Mouse (Mus musculus): Measurements from ENCODE around the gene D8Ertd738e.

Gene D8Ertd738e

GRCm38 (mm10) chr8:84249257-84250170, at the start of gene D8Ertd738e:
TSS of gene D8Ertd738e (minus strand) at chr8:84249719.
- DNase-seq (ENCODE audit: low spot score): peak; percentile 97

- no peak for DNase-seq (ENCODE audit: low spot score)
Measured at GRCm38 (mm10) chr8:84297029-84297785, 47.7 kb upstream of the D8Ertd738e start.

- peak; percentile 71 for DNase-seq (ENCODE audit: low spot score)
Measured at GRCm38 (mm10) chr8:84291688-84292087, 42.2 kb upstream of the D8Ertd738e start.

GRCm38 (mm10) chr8:84291086-84291485, 41.6 kb upstream of the D8Ertd738e start:
- no peak for DNase-seq (ENCODE audit: low spot score)

- DNase-seq (ENCODE audit: low spot score): peak; percentile 44
Measured at GRCm38 (mm10) chr8:84288892-84289291, 39.4 kb upstream of the D8Ertd738e start.

GRCm38 (mm10) chr8:84285665-84286064, 36.1 kb upstream of the D8Ertd738e start:
- DNase-seq (ENCODE audit: low spot score): peak; percentile 70

- peak; percentile 62 for DNase-seq (ENCODE audit: low spot score)
Measured at GRCm38 (mm10) chr8:84284608-84285063, 35.1 kb upstream of the D8Ertd738e start.

- no peak for DNase-seq (ENCODE audit: low spot score)
Measured at GRCm38 (mm10) chr8:84280777-84281176, 31.3 kb upstream of the D8Ertd738e start.

- no peak for DNase-seq (ENCODE audit: low spot score)
Measured at GRCm38 (mm10) chr8:84276447-84276846, 26.9 kb upstream of the D8Ertd738e start.

GRCm38 (mm10) chr8:84273968-84274367, 24.4 kb upstream of the D8Ertd738e start:
- no peak for DNase-seq (ENCODE audit: low spot score)

GRCm38 (mm10) chr8:84272302-84272701, 22.8 kb upstream of the D8Ertd738e start:
- no peak for DNase-seq (ENCODE audit: low spot score)

- peak; percentile 100 for DNase-seq (ENCODE audit: low spot score)
Measured at GRCm38 (mm10) chr8:84269950-84270773, 20.6 kb upstream of the D8Ertd738e start, which contains the start of gene Ccdc130. TSS of gene Ccdc130 (minus strand) at chr8:84270380.

GRCm38 (mm10) chr8:84261098-84261497, 11.6 kb upstream of the D8Ertd738e start:
- DNase-seq (ENCODE audit: low spot score): no peak

- DNase-seq (ENCODE audit: low spot score): peak; percentile 94
Measured at GRCm38 (mm10) chr8:84256822-84257610, 7.5 kb upstream of the D8Ertd738e start, which contains the start of gene Mri1. TSS of gene Mri1 (minus strand) at chr8:84257326.

GRCm38 (mm10) chr8:84256458-84256821, 6.9 kb upstream of the D8Ertd738e start:
- peak; percentile 63 for DNase-seq (ENCODE audit: low spot score)

- no peak for DNase-seq (ENCODE audit: low spot score)
Measured at GRCm38 (mm10) chr8:84255858-84256257, 6.3 kb upstream of the D8Ertd738e start.

- DNase-seq (ENCODE audit: low spot score): no peak
Measured at GRCm38 (mm10) chr8:84241821-84242220, 7.7 kb downstream of the D8Ertd738e start.

- no peak for DNase-seq (ENCODE audit: low spot score)
Measured at GRCm38 (mm10) chr8:84241167-84241566, 8.4 kb downstream of the D8Ertd738e start.

GRCm38 (mm10) chr8:84237542-84238229, 11.8 kb downstream of the D8Ertd738e start:
- DNase-seq (ENCODE audit: low spot score): no peak

- peak; percentile 100 for DNase-seq (ENCODE audit: low spot score)
Measured at GRCm38 (mm10) chr8:84236998-84237473, 12.5 kb downstream of the D8Ertd738e start, which contains the start of gene Zswim4. TSS of gene Zswim4 (minus strand) at chr8:84237055.

Measured in embryo, embryonic 10.5 days (tissue).